Mouse (Mus musculus): ENCODE measurements around the gene Tsen54.

Gene Tsen54

GRCm38 (mm10) chr11:115857936-115858335 is 43.4 kb downstream of the Tsen54 start:
- intact Hi-C loops (cut with DNase I), result no loop called here

GRCm38 (mm10) chr11:115858354-115858753 is 43.8 kb downstream of the Tsen54 start, which contains the start of gene Myo15b:
Gene Myo15b, plus strand, starts transcription at chr11:115858406.
- intact Hi-C loops (cut with DNase I), result no loop called here

GRCm38 (mm10) chr11:115859143-115859945 is 44.8 kb downstream of the Tsen54 start:
- intact Hi-C loops (cut with DNase I), result no loop called here

GRCm38 (mm10) chr11:115863895-115864294 is 49.4 kb downstream of the Tsen54 start:
- intact Hi-C loops (cut with DNase I), result no loop called here

- intact Hi-C loops (cut with DNase I), result no loop called here
Measured at GRCm38 (mm10) chr11:115869393-115869792, 54.9 kb downstream of the Tsen54 start.

- intact Hi-C loops (cut with DNase I), result no loop called here
Measured at GRCm38 (mm10) chr11:115872437-115872836, 57.9 kb downstream of the Tsen54 start.

Small RNAs within 50 kb of the gene (microRNA-seq; reads per million reads assigned to microRNA genes)
- 0.34 to 1.1 reads per million in 2 experiments for gene Mir5621

All from adrenal gland (tissue).